Comparison of ENCODE assay signal across 19 mouse cellular contexts in genomic region chr6:147803893-147804292, GRCm38 (mm10).
"Had no signal": no experiment of that assay in that cellular context is flagged by ENCODE, and none has a peak within 500 bp of the region (broad histone marks: within the 10 kb centered on the region; RNA-seq: fewer than 3 reads in every experiment).

No protein-coding gene starts in this region.

- H3K27ac ChIP-seq: liver, embryonic 12.5 days; liver, embryonic 14.5 days; midbrain, embryonic 10.5 days; midbrain, embryonic 12.5 days; neural tube, embryonic 13.5 days; neural tube, embryonic 15.5 days had no signal

- H3K4me3 ChIP-seq: liver, embryonic 12.5 days; midbrain, embryonic 10.5 days; midbrain, embryonic 12.5 days; myocyte; neural tube, embryonic 13.5 days; neural tube, embryonic 15.5 days had no signal

- H3K27me3 ChIP-seq: liver, embryonic 12.5 days; midbrain, embryonic 12.5 days; neural tube, embryonic 13.5 days; neural tube, embryonic 15.5 days had no signal

- H3K9ac ChIP-seq: liver, embryonic 12.5 days; liver, embryonic 14.5 days; midbrain, embryonic 12.5 days; neural tube, embryonic 13.5 days; neural tube, embryonic 15.5 days had no signal

- H3K36me3 ChIP-seq: liver, embryonic 12.5 days; midbrain, embryonic 10.5 days; midbrain, embryonic 12.5 days; neural tube, embryonic 13.5 days; neural tube, embryonic 15.5 days had no signal

- DNase-seq: lung, adult 2 months; lung, postnatal 4 days; midbrain, embryonic 14.5 days; retina, postnatal 1 day; right cerebral cortex, adult 18-20 months; right cerebral cortex, postnatal 25 days; right cerebral cortex, postnatal 4 days; spleen, adult 18-20 months; thymus, adult 18-20 months; thymus, postnatal 14 days; thymus, postnatal 36 days had no signal

- H3K4me1 ChIP-seq: liver, embryonic 12.5 days; midbrain, embryonic 12.5 days; neural tube, embryonic 13.5 days; neural tube, embryonic 15.5 days had no signal

- ATAC-seq: liver, embryonic 12.5 days; midbrain, embryonic 16.5 days had no signal

- H3K9me3 ChIP-seq: liver, embryonic 12.5 days; midbrain, embryonic 10.5 days; midbrain, embryonic 12.5 days; neural tube, embryonic 13.5 days; neural tube, embryonic 15.5 days had no signal

- H3K4me2 ChIP-seq: liver, embryonic 12.5 days; midbrain, embryonic 12.5 days; neural tube, embryonic 13.5 days; neural tube, embryonic 15.5 days had no signal
